Mouse (Mus musculus) gastrocnemius, postnatal 25 days (tissue): ENCODE measurements around the gene Gzma. TPM values are rescaled to one million over a fixed set of nuclear protein-coding genes. Genes with fewer than 3 reads are reported as not detected.

Source experiments
- DNase-seq: peaks from one replicate; pipeline ENCODE4 v3.0.0; 2022
- total RNA-seq, 2 experiments: library from RNA; stranded (reverse); gene quantifications; 1 replicate in 1 of 2; 2 replicates in 1 of 2; pipeline ENCODE4 v1.2.3; 2021

Gene Gzma
- total RNA-seq, 2 experiments from 2014 or later: not detected

- DNase-seq: no peak
Observed at GRCm38 (mm10) chr13:113045458-113046110, 55.2 kb downstream of the Gzma start.

GRCm38 (mm10) chr13:113044876-113045275 lies 55.9 kb downstream of the Gzma start:
- no peak for DNase-seq

Other genes with a start within 250 kb of the Gzma start
- 10 to 100 TPM; 24.3 to 24.8 TPM for gene Mtrex, start 173.6 kb downstream of the Gzma start, total RNA-seq
- gene Dhx29, start 173.5 kb downstream of the Gzma start, total RNA-seq: 10 to 100 TPM; 11.0 to 12.0 TPM
- not detected for gene Ccno, start 113.2 kb downstream of the Gzma start, total RNA-seq
- not detected for gene Mcidas, start 107.1 kb downstream of the Gzma start, total RNA-seq
- not detected for gene Cdc20b, start 65.9 kb downstream of the Gzma start, total RNA-seq
- gene Gpx8, start 54.6 kb downstream of the Gzma start, total RNA-seq: 10 to 100 TPM; 10.3 to 16.3 TPM
- under 1 TPM; 0.28 to 0.40 TPM for gene Esm1, start 108.7 kb upstream of the Gzma start, total RNA-seq
- not detected for gene Gzmk, start 124.9 kb upstream of the Gzma start, total RNA-seq
- gene BC067074, start 192.2 kb upstream of the Gzma start, total RNA-seq: 1 to 10 TPM; 1.2 to 1.4 TPM